Mouse (Mus musculus) embryonic facial prominence, embryonic 14.5 days (tissue): ENCODE data around the gene Zbtb22. TPM values are rescaled to one million over a fixed set of nuclear protein-coding genes. Genes with fewer than 3 reads are reported as not detected.
A peak's percentile ranks its signal among the peaks of the same experiment; 100 is the strongest.
"Not testable (repeated sequence)": the region's sequence is repeated elsewhere in the genome, so short reads cannot be mapped to it uniquely, and the experiment has no call there.

Experiments
- ATAC-seq: fragments of 200-750 bp; cut with Nextera tagmentation; 2 replicates; pipeline ENCODE4 v1.8.0; 2017; ENCODE audit warnings: low read depth, moderate number of reproducible peaks, moderate TSS enrichment
- DNase-seq: peaks from one replicate; pipeline ENCODE4 v3.0.0-alpha.2; 2015; ENCODE audit warnings: low spot score
- H3K27ac ChIP-seq: fragments of 300-500 bp; sonication (generic); replicated peaks from 2 replicates; pipeline ENCODE4 v1.5.1; 2014; ENCODE audit warnings: low read depth, mild to moderate bottlenecking, low read length, moderate library complexity
- H3K27me3 ChIP-seq: fragments of 300-500 bp; sonication (generic); replicated peaks from 2 replicates; pipeline ENCODE4 v1.6.1; 2014; ENCODE audit warnings: low read length; ENCODE audit not compliant: control insufficient read depth, insufficient read depth
- H3K36me3 ChIP-seq: fragments of 300-500 bp; sonication (generic); 2 replicates; pipeline ENCODE4 v1.6.1; 2014; ENCODE audit warnings: low read length, mixed read lengths; ENCODE audit not compliant: control insufficient read depth, insufficient read depth
- H3K4me1 ChIP-seq: fragments of 300-500 bp; sonication (generic); 2 replicates; pipeline ENCODE4 v1.6.1; 2014; ENCODE audit warnings: antibody characterized with exemption, low read length; ENCODE audit not compliant: control insufficient read depth, insufficient read depth
- H3K4me2 ChIP-seq: fragments of 300-500 bp; sonication (generic); 2 replicates; pipeline ENCODE4 v1.6.1; 2014; ENCODE audit warnings: low read depth, mild to moderate bottlenecking, low read length, moderate library complexity, mixed read lengths
- H3K4me3 ChIP-seq: fragments of 300-500 bp; sonication (generic); 2 replicates; pipeline ENCODE4 v1.5.1; 2014; ENCODE audit warnings: low read depth, mild to moderate bottlenecking, low read length
- H3K9ac ChIP-seq: fragments of 300-500 bp; sonication (generic); 2 replicates; pipeline ENCODE4 v1.6.1; 2014; ENCODE audit warnings: low read depth, mild to moderate bottlenecking, low read length, moderate library complexity, mixed read lengths
- H3K9me3 ChIP-seq: fragments of 300-500 bp; sonication (generic); 2 replicates; pipeline ENCODE4 v1.6.1; 2016; ENCODE audit warnings: low read length; ENCODE audit not compliant: control insufficient read depth
- WGBS: fragments of 180-500 bp; shearing (Covaris S2); extraction: QIAGEN DNeasy Blood & Tissue Kit; methylation state at CpG from one replicate; pipeline ENCODE4 v1.1.7; 2014; 5-methylcytosine and 5-hydroxymethylcytosine counted together
- polyA plus RNA-seq: library from polyadenylated mRNA; unstranded; fragments of >200 nt; fragmentation: Nextera tagmentation; extraction: Ambion mirVana; gene quantifications from 2 replicates; pipeline ENCODE4 v1.2.1, GENCODE M21; 2014

The Zbtb22 gene
- polyA plus RNA-seq, 1 experiment from 2014 or later, result 8.9 TPM

GRCm38 (mm10) chr17:33900281-33900988 is 15.3 kb upstream of the Zbtb22 start:
- Histone ChIP-seq H3K36me3 (no peaks in the 10 kb centered on the region), H3K4me1 (no peaks in the 10 kb centered on the region), H3K4me2 (no peak overlapping the region), H3K9ac (no peak overlapping the region; the same call in 1 of the 2 replicates), H3K9me3 (no peaks in the 10 kb centered on the region), H3K27ac (no peak overlapping the region), H3K27me3 (no peaks in the 10 kb centered on the region), H3K4me3 (no peak overlapping the region)
- 61% methylated on average over 7 of the region's 7 CpGs for WGBS
- DNase-seq (no peak), ATAC-seq (no peak)

GRCm38 (mm10) chr17:33900989-33901314 is 14.8 kb upstream of the Zbtb22 start:
- H3K4me2 ChIP-seq, result no peak overlapping the region
- no peak overlapping the region for H3K4me3 ChIP-seq
- no peaks in the 10 kb centered on the region for H3K27me3 ChIP-seq
- WGBS, result 85% methylated on average over 4 of the region's 4 CpGs
- H3K27ac ChIP-seq, result no peak overlapping the region
- no peaks in the 10 kb centered on the region for H3K4me1 ChIP-seq
- H3K36me3 ChIP-seq, result no peaks in the 10 kb centered on the region
- no peak for ATAC-seq
- H3K9ac ChIP-seq, result no peak overlapping the region
- DNase-seq, result no peak
- H3K9me3 ChIP-seq, result no peaks in the 10 kb centered on the region

GRCm38 (mm10) chr17:33901653-33902052 is 14.1 kb upstream of the Zbtb22 start:
- no peak for DNase-seq
- Histone ChIP-seq H3K4me1 (no peaks in the 10 kb centered on the region), H3K27me3 (no peaks in the 10 kb centered on the region), H3K27ac (no peak overlapping the region), H3K36me3 (no peaks in the 10 kb centered on the region), H3K4me2 (no peak overlapping the region), H3K9ac (no peak overlapping the region), H3K9me3 (no peaks in the 10 kb centered on the region), H3K4me3 (no peak overlapping the region)
- WGBS, result 62% methylated on average over 4 of the region's 4 CpGs
- no peak for ATAC-seq

- H3K9ac ChIP-seq, result no peak overlapping the region
- no peaks in the 10 kb centered on the region for H3K4me1 ChIP-seq
- no peak overlapping the region for H3K4me2 ChIP-seq
- DNase-seq (no peak), ATAC-seq (no peak)
- H3K9me3 ChIP-seq, result no peaks in the 10 kb centered on the region
- H3K27me3 ChIP-seq, result no peaks in the 10 kb centered on the region
- no peaks in the 10 kb centered on the region for H3K36me3 ChIP-seq
- H3K27ac ChIP-seq, result no peak overlapping the region
- no peak overlapping the region for H3K4me3 ChIP-seq
- 80% methylated on average over 4 of the region's 4 CpGs for WGBS
Observed at GRCm38 (mm10) chr17:33902079-33902478, 13.6 kb upstream of the Zbtb22 start.

- Histone ChIP-seq H3K4me2 (no peak overlapping the region), H3K36me3 (no peaks in the 10 kb centered on the region), H3K27ac (no peak overlapping the region), H3K9me3 (no peaks in the 10 kb centered on the region), H3K9ac (no peak overlapping the region), H3K4me3 (no peak overlapping the region), H3K4me1 (no peaks in the 10 kb centered on the region), H3K27me3 (no peaks in the 10 kb centered on the region)
- no peak for DNase-seq
- 84% methylated on average over 7 of the region's 7 CpGs for WGBS
- no peak for ATAC-seq
Observed at GRCm38 (mm10) chr17:33902491-33902890, 13.2 kb upstream of the Zbtb22 start.

GRCm38 (mm10) chr17:33903911-33904651 is 11.6 kb upstream of the Zbtb22 start:
- not testable (repeated sequence) for DNase-seq, H3K27ac ChIP-seq, H3K4me1 ChIP-seq, H3K4me2 ChIP-seq, ATAC-seq, H3K9ac ChIP-seq, H3K27me3 ChIP-seq, H3K36me3 ChIP-seq, H3K9me3 ChIP-seq, H3K4me3 ChIP-seq
- 71% methylated on average over 6 of the region's 6 CpGs for WGBS

- not testable (repeated sequence) for H3K9me3 ChIP-seq, H3K4me1 ChIP-seq, H3K27ac ChIP-seq, H3K4me2 ChIP-seq, ATAC-seq, H3K9ac ChIP-seq, DNase-seq, H3K27me3 ChIP-seq, H3K4me3 ChIP-seq, H3K36me3 ChIP-seq
- 20% methylated on average over 3 of the region's 4 CpGs for WGBS
Observed at GRCm38 (mm10) chr17:33904835-33905234, 10.9 kb upstream of the Zbtb22 start, which contains the start of gene Platr17. Platr17 (plus strand) TSS chr17:33905135.

GRCm38 (mm10) chr17:33908331-33909076 is 7.2 kb upstream of the Zbtb22 start:
- H3K9ac ChIP-seq, result peak overlapping the region; percentile 93
- DNase-seq (peak; percentile 51), ATAC-seq (peak; percentile 48)
- peak overlapping the region; percentile 97 for H3K4me2 ChIP-seq
- H3K27me3 ChIP-seq, result no peaks in the 10 kb centered on the region
- H3K9me3 ChIP-seq, result no peaks in the 10 kb centered on the region
- under 1% methylated on average over 43 of the region's 44 CpGs for WGBS
- H3K36me3 ChIP-seq, result peaks cover 25% of the 10 kb centered on the region
- H3K4me3 ChIP-seq, result peak overlapping the region; percentile 95
- peaks cover 11% of the 10 kb centered on the region for H3K4me1 ChIP-seq
- H3K27ac ChIP-seq, result peak overlapping the region; percentile 82
